Mouse (Mus musculus): ENCODE measurements around the gene Lama1.

DNA sequence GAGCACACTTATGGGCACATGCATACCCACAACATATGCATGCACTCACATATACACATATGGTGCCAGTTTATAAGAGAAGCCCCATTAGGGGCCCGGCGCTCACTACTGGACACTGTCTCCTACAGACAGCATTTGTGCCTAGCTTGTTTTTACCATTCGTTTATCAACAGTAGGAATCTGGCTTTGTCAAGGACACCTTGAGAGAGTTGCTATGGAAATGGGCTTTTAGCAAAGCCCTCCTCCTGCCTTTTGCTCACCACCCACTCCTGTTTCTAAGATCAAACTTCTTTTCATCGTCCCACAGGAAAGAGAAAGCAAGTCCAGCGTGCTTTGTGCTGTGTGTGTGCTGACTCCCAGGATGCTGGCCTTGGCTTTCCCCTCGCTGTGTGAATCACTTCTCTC is 13.3 kb downstream of the Lama1 start:
- TF ChIP-seq POLR2A (IDR thresholded peaks at IDR 0.05; ENCODE audit: low read depth, low read length) (no peak), CTCF (IDR thresholded peaks at IDR 0.05; ENCODE audit: borderline replicate concordance, insufficient read depth, low read length) (no peak)
